Mouse (Mus musculus) brain, embryonic 14.5 days (tissue): ENCODE measurements around the gene Stk11ip.

Experiments used
- CTCF ChIP-seq: fragments of 200-500 bp; IDR thresholded peaks from 2 replicates; pipeline ENCODE4 v1.5.1; 2012; ENCODE audit warnings: inconsistent platforms, mild to moderate bottlenecking, moderate library complexity, borderline replicate concordance; ENCODE audit not compliant: insufficient read depth, insufficient read length; ENCODE audit errors: extremely low read depth
- POLR2A ChIP-seq: fragments of 200-500 bp; IDR thresholded peaks from 2 replicates; pipeline ENCODE4 v1.6.1; 2012; ENCODE audit warnings: mild to moderate bottlenecking, inconsistent platforms, borderline replicate concordance; ENCODE audit not compliant: poor library complexity, insufficient read depth, insufficient read length, severe bottlenecking; ENCODE audit errors: extremely low read depth

- TF ChIP-seq POLR2A (no peak), CTCF (peak; percentile 25; the same call in 1 of the 2 replicates)
Measured at GRCm38 (mm10) chr1:75499441-75499840, 21.9 kb upstream of the Stk11ip start.
